Mouse (Mus musculus): ENCODE results near the gene Nr1d1.

Nr1d1 gene

DNA sequence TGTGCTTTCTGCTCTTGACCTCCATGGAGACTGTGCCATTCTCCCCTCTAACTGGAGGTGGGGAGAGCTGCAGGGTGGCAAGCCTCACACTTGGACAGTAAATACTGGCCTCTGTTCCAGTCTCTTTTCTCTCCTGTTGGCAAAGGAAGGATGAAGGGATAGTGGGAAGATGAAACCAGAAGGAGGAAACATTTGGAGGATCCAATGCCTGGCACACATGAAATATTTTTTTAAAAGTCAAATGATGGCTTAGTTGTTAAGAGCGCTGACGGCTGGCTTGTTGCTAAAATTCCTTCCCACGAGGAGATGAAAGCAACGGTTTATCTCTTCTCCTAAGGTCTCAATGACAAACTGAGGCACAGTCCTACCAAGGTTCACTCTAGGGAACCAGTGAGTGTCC is 40.0 kb downstream of the Nr1d1 start:
- no peak for DNase-seq

DNA sequence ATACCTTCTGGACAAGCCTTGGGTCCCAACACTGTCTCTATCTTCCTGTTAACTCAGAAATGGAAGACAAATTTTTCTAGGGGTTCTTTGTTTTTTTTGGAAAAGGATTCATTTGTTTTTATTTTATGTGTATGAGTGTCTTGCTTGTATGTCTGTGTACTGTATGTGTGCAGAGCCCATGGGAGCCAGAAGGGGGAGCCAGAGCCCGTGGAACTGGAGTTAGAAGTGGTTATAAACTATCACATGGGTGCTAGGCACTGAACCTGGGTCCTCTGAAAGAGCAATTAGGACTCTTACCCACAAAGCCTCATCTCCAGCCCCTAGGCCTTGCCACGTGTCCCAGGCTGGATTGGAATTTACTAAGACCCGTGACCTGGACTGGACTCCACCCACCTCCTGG is 41.1 kb downstream of the Nr1d1 start:
- no peak for DNase-seq

- DNase-seq, result peak; percentile 33 to 40
Measured at GRCm38 (mm10) chr11:98731134-98731533, 44.0 kb downstream of the Nr1d1 start.

GRCm38 (mm10) chr11:98730727-98731126 is 44.4 kb downstream of the Nr1d1 start:
- DNase-seq, result no peak

DNA sequence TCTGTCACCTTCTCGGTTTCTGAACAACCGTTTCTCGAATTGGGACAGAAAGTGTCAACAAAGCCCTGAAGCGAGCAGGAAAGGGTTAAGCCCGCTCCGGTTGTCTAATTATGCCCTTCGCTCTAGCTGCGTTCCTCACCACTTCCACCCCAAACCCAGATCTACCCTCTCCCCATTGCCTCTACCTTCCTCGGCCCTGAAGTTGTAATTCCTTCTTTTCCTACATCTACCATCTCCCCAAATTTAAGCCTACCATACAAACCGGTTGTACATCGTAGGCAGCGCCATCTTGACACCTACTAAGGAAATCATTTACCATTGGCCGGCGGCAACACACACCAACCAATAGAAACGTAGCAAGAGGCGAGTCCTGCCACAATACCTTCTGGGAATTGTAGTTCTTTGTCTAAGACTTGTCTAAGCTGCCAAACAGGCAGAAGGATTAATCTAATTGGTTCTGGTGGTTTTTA is 46.0 kb downstream of the Nr1d1 start, which contains the start of gene Med24:
Gene Med24, minus strand, starts transcription at position 317 of the 470 bp plus-strand sequence.
- DNase-seq, result peak; percentile 90 to 94

DNA sequence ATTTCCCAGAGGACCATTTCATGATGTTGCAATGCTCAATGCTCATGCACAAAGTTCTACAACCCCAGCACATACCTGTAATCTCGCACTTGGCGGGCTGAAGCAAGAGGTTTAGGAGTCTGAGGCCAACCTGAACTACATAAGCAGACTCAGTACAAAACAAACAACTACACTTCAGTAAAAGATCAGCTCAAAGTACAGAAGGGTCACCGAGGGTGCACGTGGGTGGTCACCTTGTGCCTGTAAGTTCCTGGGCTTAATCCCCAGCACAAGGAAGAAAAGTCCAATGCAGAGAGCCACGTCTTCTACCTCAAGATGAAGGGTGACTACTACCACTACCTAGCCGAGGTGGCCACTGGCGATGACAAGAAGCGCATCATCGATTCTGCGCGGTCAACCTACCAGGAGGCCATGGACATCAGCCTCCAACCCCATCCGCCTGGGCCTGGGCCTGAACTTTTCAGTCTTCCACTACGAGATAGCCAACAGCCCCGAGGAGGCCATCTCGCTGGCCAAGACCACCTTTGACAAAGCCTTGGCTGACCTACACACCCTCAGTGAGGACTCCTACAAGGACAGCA is 49.1 kb downstream of the Nr1d1 start:
- peak in 1 of 2 experiments; percentile 63 for DNase-seq

- peak; percentile 35 to 43 for DNase-seq
Measured at GRCm38 (mm10) chr11:98723098-98723497, 52.0 kb downstream of the Nr1d1 start.

DNA sequence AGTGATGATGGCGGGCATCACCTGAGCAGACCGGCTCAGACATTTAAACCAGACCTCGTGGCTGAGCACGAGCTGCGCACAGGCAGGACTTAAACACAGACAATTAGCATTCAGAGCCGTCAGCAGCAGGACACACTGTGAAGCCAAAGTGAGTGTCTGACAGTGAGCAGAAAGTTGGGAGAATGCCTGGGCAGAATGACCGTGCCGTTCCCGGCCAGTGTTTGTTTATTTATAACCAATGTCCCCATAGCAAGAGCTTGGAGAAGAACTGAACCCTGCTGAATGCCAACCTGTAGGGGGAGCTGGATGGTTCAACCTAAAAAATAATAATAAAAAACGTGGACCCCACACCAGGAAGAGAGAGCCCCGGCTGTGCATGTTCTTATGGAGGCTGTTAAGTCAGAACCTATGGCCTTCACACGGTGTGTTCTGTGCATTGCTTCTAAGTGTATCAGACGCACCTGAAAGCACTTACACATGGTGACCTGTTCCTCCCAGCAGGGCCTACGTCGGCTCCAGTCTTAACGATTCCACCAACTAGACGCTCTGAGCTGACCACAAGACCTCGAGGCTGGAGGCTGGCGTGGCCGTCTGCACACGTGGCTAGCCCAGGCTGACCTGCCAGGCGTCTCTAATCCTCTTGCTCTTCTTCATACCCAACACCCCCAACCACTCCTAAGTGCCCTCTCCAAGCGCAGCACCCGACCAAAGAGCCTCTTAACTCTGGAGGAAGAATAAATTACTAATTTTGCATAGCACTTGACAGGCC is 53.5 kb downstream of the Nr1d1 start:
- peak; percentile 75 to 82 for DNase-seq

DNA sequence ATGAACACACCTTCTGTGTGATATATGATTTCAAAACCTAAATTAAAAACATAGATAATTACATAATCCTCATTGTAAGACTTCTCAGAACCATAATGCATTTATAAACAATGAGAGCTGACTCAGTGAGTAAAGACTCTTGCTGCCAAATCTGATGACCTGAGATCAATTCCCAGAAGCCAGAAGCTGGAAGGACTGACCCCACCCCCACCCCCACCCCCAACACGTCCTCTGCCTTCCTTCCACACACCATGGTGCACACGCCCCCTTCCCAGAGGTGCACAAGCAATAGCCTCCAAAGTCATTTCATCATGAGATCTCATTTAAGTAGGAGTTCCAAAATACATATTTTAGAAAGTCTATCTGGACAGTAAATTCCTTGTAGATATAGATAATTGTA is 54.4 kb downstream of the Nr1d1 start:
- DNase-seq, result no peak
